Mouse (Mus musculus): Measurements from ENCODE around the gene Sppl2c.
"Not testable (repeated sequence)": the region's sequence is repeated elsewhere in the genome, so short reads cannot be mapped to it uniquely, and the experiment has no call there.

The Sppl2c gene

GRCm38 (mm10) chr11:104195791-104196190 lies 9.7 kb downstream of the Sppl2c start:
- peak; percentile 85 for DNase-seq (ENCODE audit: low read depth, low spot score)

GRCm38 (mm10) chr11:104197861-104198260 lies 11.7 kb downstream of the Sppl2c start:
- no peak for DNase-seq (ENCODE audit: low read depth, low spot score)

GRCm38 (mm10) chr11:104203271-104203670 lies 17.1 kb downstream of the Sppl2c start:
- DNase-seq (ENCODE audit: low read depth, low spot score): no peak

DNA sequence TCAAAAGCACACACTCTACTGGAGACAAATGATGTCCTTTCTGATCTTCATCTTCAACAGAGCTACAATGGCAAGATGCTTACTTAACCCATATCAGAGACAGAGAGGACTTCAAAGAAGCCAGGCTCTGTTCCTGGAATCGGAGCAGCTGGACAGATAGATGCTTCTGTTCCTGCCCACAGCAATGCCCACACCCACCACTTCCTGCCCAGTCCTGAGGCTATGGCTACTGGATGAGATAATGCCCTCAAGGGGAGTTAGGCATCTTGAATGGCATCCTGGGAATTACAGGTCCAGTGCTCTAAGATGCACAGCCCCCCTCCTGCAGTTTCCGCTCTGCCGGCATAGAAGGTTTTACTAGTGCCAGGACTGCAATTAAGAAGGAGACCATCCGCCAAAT lies 20.4 kb downstream of the Sppl2c start:
- no peak for DNase-seq (ENCODE audit: low read depth, low spot score)

DNA sequence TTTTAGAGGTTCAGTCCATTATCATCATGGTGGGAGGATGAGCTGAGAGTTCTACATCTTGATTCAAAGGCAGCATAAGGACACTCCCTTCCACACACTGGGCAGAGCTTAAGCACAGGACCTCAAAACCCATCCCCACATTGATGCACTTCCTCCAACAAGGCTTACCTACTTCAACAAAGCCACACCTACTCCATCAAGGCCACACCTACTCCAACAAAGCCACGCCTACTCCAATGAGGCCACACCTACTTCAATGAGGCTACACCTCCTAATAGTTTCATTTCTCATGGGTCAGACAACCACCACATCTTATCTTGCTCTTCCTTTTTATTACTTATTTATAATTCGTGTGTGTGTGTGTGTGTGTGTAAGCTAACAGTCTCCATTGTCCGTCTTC lies 22.9 kb downstream of the Sppl2c start:
- DNase-seq (ENCODE audit: low read depth, low spot score): no peak

- no peak for DNase-seq (ENCODE audit: low read depth, low spot score)
These were observed 25.1 kb downstream of the Sppl2c start for GRCm38 (mm10) chr11:104211251-104211650.

GRCm38 (mm10) chr11:104214128-104214527 lies 28.0 kb downstream of the Sppl2c start:
- not testable (repeated sequence) for DNase-seq (ENCODE audit: low read depth, low spot score)

GRCm38 (mm10) chr11:104218075-104218474 lies 31.9 kb downstream of the Sppl2c start:
- no peak for DNase-seq (ENCODE audit: low read depth, low spot score)

GRCm38 (mm10) chr11:104220291-104220690 lies 34.2 kb downstream of the Sppl2c start:
- DNase-seq (ENCODE audit: low read depth, low spot score): no peak

- DNase-seq (ENCODE audit: low read depth, low spot score): no peak
These were observed 35.6 kb downstream of the Sppl2c start for GRCm38 (mm10) chr11:104221751-104222150.

- no peak for DNase-seq (ENCODE audit: low read depth, low spot score)
These were observed 37.2 kb downstream of the Sppl2c start for GRCm38 (mm10) chr11:104223301-104223700.

GRCm38 (mm10) chr11:104229391-104229790 lies 43.3 kb downstream of the Sppl2c start:
- no peak for DNase-seq (ENCODE audit: low read depth, low spot score)

GRCm38 (mm10) chr11:104230066-104230778 lies 44.1 kb downstream of the Sppl2c start:
- no peak for DNase-seq (ENCODE audit: low read depth, low spot score)

GRCm38 (mm10) chr11:104231041-104231911 lies 45.1 kb downstream of the Sppl2c start, which contains the start of gene Mapt:
Gene Mapt, plus strand, starts transcription at chr11:104231390.
- peak; percentile 82 for DNase-seq (ENCODE audit: low read depth, low spot score)

GRCm38 (mm10) chr11:104232141-104233061 lies 46.3 kb downstream of the Sppl2c start:
- DNase-seq (ENCODE audit: low read depth, low spot score): peak; percentile 36

DNA sequence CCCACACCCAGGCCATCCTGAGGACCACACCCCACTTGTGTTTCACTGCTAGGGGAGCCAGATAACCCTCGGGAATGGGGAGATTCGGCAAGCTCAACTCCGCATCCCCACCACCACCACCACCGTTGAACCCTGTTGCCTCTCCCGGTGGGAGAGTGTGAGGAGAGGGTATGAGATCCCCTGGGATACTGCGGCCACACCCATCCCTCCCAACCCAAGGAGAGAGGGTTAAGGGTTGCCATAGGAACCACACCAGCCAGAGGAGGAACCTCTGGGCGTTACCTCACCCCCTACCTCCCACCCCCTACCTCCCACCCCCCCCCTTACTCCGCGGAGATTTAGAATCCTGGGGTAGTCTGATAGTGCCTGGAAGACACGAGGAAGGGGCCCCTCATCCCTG lies 47.0 kb downstream of the Sppl2c start:
- DNase-seq (ENCODE audit: low read depth, low spot score): no peak

DNA sequence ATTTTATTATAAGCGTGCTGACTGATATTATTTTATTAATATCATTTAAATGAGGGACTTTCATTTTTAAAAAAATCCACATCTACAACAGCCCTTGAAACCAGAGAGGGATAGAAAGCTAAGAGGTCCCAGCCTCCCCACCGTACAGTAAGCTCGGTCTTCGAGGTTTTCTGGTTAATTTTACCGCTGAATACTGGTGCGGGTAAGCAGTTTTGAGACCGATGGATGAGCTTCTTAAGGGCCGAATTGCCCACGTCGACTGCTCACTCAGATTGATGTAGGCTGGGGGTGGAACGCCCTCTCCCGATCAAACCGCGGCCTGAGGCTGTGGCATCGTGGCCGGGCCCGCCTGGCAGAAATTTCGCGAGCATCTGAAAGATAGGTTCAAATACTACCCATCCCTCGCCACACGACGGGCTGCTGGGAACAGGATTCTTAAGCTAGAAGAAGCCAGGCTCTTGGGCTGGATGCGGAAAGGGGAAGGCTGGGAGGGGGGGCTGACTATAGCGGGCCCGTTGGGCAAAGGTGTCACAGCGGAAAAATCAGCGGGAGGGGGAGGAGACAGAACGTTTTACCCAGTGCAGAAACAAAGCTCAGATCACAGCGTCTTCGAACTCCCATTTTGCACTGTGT lies 47.6 kb downstream of the Sppl2c start:
- no peak for DNase-seq (ENCODE audit: low read depth, low spot score)

- no peak for DNase-seq (ENCODE audit: low read depth, low spot score)
These were observed 48.6 kb downstream of the Sppl2c start for GRCm38 (mm10) chr11:104234680-104235079.

DNA sequence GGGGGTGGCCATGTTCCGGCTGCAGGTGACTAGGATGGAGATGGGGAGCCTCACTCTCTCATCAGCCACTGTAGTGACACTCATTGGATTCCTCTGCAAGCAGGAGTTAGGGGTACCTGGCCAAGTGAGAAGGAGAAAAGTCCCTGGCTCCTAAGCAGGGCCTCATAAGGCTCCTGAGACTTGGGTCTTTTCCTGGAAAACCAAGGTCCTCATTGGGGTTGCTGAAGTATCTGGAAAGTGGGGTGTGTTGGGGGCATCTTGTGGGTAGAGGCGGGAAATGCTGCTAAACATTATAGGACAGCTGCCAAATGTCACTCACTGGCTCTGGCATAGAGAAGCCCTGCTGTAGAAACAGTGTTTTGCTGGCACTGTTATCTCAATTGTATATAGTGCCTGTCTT lies 49.8 kb downstream of the Sppl2c start:
- DNase-seq (ENCODE audit: low read depth, low spot score): no peak

DNA sequence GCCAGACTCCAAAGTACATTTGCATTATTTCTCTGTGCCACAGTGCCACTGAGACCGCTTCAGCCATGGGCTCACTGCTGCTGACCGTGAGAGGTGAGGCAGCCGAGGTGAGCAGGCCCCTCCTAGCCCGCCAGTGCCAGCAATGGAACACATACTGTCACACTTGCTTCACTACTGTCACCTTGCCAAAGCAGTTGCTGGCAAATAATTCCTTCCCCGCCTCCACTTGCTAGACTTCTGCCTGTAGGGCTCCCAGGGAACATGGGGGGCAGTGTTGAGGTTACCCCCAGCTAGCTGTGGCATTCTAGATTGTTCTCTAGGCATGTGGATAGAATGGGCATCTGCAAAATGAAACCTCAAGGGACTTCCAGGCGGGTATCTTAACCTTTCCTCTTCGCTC lies 51.1 kb downstream of the Sppl2c start:
- DNase-seq (ENCODE audit: low read depth, low spot score): no peak

Measured in retina, postnatal 7 days (tissue).